Mouse (Mus musculus): ENCODE measurements at regions not wholly inside any gene's neighbourhood (a gene's known extent, or its start where the extent isn't known, plus 50 kb on each side); places are given as distances from the start of the nearest gene placed in this dataset.
A peak's percentile ranks its signal among the peaks of the same experiment; 100 is the strongest.

DNA sequence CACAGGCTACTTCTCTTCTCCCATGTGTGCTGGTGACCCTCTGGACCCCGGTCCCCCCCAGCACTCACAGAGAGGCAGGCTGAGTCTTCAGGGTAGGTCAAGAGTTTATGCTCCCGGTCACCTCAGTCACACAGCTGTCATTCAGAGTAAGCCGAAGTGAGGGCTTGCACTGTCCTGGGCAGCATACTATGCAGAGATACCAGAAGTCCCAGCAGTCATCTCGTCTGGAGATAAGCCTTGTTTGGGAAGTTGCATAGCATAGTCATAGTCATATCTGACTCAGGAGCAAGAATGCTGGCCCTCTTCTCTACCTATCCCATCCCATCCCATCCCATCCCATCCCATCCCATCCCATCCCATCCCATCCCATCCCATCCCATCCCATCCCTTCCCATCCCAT lies 1211.5 kb upstream of the A1bg start:
- no peak overlapping the region for H3K4me2 ChIP-seq (ENCODE audit: low read depth)
- WGBS: 87% methylated on average over 4 of the region's 4 CpGs
- H3K9ac ChIP-seq (ENCODE audit: low read length): no peak overlapping the region
- H3K27me3 ChIP-seq (ENCODE audit: control insufficient read depth, insufficient read depth, low read length): no peaks in the 10 kb centered on the region
- no peak for DNase-seq (ENCODE audit: low spot score)
- no peak for ATAC-seq (ENCODE audit: insufficient read depth, low FRiP score, low TSS enrichment)
- no peak overlapping the region for H3K27ac ChIP-seq (ENCODE audit: low read depth, low read length)
- H3K4me1 ChIP-seq (ENCODE audit: control insufficient read depth, insufficient read depth, low read length): no peaks in the 10 kb centered on the region
- no peak overlapping the region for H3K4me3 ChIP-seq (ENCODE audit: low read depth, low read length)
- no peaks in the 10 kb centered on the region for H3K9me3 ChIP-seq (ENCODE audit: control insufficient read depth, low read length)
- no peaks in the 10 kb centered on the region for H3K36me3 ChIP-seq (ENCODE audit: control insufficient read depth, insufficient read depth, low read length)

DNA sequence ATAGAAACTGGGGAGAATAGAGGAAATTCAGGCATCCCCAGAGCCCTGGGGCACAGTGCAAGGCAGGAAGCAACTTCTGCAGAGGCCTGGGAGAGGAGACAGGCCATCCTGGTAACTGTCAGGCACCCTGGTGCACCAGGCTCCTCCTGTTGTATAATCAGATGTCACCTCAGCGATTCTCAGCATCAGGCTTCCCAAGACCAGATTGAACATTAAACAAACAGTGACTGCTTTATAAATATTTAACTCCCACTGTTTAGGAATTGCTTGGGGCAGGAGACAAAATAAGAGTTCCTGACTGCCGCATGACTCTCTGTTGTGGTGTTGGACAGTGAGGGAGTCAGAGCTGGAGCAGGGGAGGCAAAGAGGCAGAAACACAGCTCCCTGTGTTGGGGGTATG lies 1210.1 kb upstream of the A1bg start:
- H3K27me3 ChIP-seq (ENCODE audit: control insufficient read depth, insufficient read depth, low read length): no peaks in the 10 kb centered on the region

GRCm38 (mm10) chr15:62131686-62132085 lies 1208.9 kb upstream of the A1bg start:
- Histone ChIP-seq H3K9ac (ENCODE audit: low read length) (no peak overlapping the region), H3K9me3 (ENCODE audit: control insufficient read depth, low read length) (no peaks in the 10 kb centered on the region), H3K4me3 (ENCODE audit: low read depth, low read length) (no peak overlapping the region), H3K4me1 (ENCODE audit: control insufficient read depth, insufficient read depth, low read length) (peaks cover 3% of the 10 kb centered on the region; the same call in 1 of the 2 replicates), H3K27ac (ENCODE audit: low read depth, low read length) (no peak overlapping the region), H3K4me2 (ENCODE audit: low read depth) (no peak overlapping the region), H3K36me3 (ENCODE audit: control insufficient read depth, insufficient read depth, low read length) (no peaks in the 10 kb centered on the region), H3K27me3 (ENCODE audit: control insufficient read depth, insufficient read depth, low read length) (no peaks in the 10 kb centered on the region)
- no peak for ATAC-seq (ENCODE audit: insufficient read depth, low FRiP score, low TSS enrichment)
- WGBS: 40% methylated on average over 3 of the region's 3 CpGs
- no peak for DNase-seq (ENCODE audit: low spot score)

More for the DNA sequence above, 1210.1 kb upstream of the A1bg start:
- H3K4me1 ChIP-seq (ENCODE audit: control insufficient read depth, insufficient read depth, low read length): no peaks in the 10 kb centered on the region
- H3K9me3 ChIP-seq (ENCODE audit: control insufficient read depth, low read length): no peaks in the 10 kb centered on the region
- no peak for DNase-seq (ENCODE audit: low spot score)
- ATAC-seq (ENCODE audit: insufficient read depth, low FRiP score, low TSS enrichment): no peak
- no peak overlapping the region for H3K27ac ChIP-seq (ENCODE audit: low read depth, low read length)
- H3K36me3 ChIP-seq (ENCODE audit: control insufficient read depth, insufficient read depth, low read length): no peaks in the 10 kb centered on the region
- H3K9ac ChIP-seq (ENCODE audit: low read length): no peak overlapping the region
- no peak overlapping the region for H3K4me2 ChIP-seq (ENCODE audit: low read depth)
- H3K4me3 ChIP-seq (ENCODE audit: low read depth, low read length): no peak overlapping the region
- WGBS: 58% methylated on average over 2 of the region's 2 CpGs

DNA sequence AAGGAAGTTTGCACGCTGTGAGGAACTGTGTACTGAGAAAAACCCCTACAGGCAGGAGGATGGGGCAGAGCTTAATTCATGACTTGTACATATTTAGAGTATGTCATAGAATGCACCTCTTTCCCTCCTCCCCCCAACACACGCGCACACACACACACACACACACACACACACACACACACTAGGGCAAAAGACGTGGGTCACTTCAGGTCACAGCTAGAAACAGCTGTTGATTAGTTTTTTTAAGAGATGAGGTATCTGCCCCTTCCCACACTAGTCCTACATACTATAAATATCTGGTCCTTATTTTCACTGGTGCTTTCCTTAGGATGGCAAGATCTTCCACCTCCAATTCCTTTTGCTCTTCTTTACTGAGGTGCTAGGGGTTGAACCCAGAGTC lies 1207.7 kb upstream of the A1bg start:
- Histone ChIP-seq H3K9ac (ENCODE audit: low read length) (no peak overlapping the region), H3K4me3 (ENCODE audit: low read depth, low read length) (no peak overlapping the region), H3K27me3 (ENCODE audit: control insufficient read depth, insufficient read depth, low read length) (no peaks in the 10 kb centered on the region), H3K9me3 (ENCODE audit: control insufficient read depth, low read length) (no peaks in the 10 kb centered on the region), H3K36me3 (ENCODE audit: control insufficient read depth, insufficient read depth, low read length) (no peaks in the 10 kb centered on the region), H3K4me1 (ENCODE audit: control insufficient read depth, insufficient read depth, low read length) (peaks cover 3% of the 10 kb centered on the region; the same call in 1 of the 2 replicates), H3K4me2 (ENCODE audit: low read depth) (no peak overlapping the region), H3K27ac (ENCODE audit: low read depth, low read length) (no peak overlapping the region)
- no peak for ATAC-seq (ENCODE audit: insufficient read depth, low FRiP score, low TSS enrichment)
- no peak for DNase-seq (ENCODE audit: low spot score)
- 88% methylated on average over 4 of the region's 4 CpGs for WGBS

DNA sequence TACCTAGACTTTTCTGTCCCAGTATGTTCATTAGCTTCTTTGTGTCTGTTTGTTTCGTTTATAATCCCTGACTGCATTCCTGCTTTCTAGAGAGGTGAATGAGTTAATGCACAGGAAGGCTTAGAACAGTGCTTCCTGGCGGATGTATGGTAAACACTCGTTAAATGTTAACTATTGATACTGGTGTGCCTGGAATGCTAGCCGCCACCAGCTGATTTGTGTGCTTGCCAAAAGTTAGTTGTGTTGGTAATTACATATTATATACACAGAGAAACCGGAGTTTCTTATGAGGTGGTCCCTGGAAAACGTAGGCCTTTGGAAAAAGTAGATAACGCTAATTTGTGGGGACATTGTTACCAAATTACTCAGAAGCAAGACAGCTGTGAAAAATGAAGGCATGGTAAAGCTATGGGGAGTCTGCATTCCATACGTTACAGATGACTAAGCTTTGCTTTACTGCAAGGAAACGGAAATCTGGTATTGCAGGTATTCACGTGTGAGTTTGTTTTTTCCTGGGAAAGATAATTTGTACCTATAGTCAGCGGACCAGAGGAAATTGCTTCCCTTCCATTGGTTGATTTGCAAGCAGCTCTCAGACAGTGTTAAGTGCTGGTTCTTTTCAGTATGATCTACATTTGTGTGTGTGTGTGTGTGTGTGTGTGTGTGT lies 1205.9 kb upstream of the A1bg start:
- no peak for ATAC-seq (ENCODE audit: insufficient read depth, low FRiP score, low TSS enrichment)
- no peak overlapping the region for H3K4me3 ChIP-seq (ENCODE audit: low read depth, low read length)
- no peaks in the 10 kb centered on the region for H3K27me3 ChIP-seq (ENCODE audit: control insufficient read depth, insufficient read depth, low read length)
- no peaks in the 10 kb centered on the region for H3K9me3 ChIP-seq (ENCODE audit: control insufficient read depth, low read length)
- no peak overlapping the region for H3K4me2 ChIP-seq (ENCODE audit: low read depth)
- peaks cover 3% of the 10 kb centered on the region; the same call in 1 of the 2 replicates for H3K4me1 ChIP-seq (ENCODE audit: control insufficient read depth, insufficient read depth, low read length)
- H3K9ac ChIP-seq (ENCODE audit: low read length): no peak overlapping the region
- no peak for DNase-seq (ENCODE audit: low spot score)
- H3K27ac ChIP-seq (ENCODE audit: low read depth, low read length): no peak overlapping the region
- 61% methylated on average over 11 of the region's 11 CpGs for WGBS
- H3K36me3 ChIP-seq (ENCODE audit: control insufficient read depth, insufficient read depth, low read length): no peaks in the 10 kb centered on the region

- Histone ChIP-seq H3K36me3 (ENCODE audit: control insufficient read depth, insufficient read depth, low read length) (no peaks in the 10 kb centered on the region), H3K9ac (ENCODE audit: low read length) (no peak overlapping the region), H3K27me3 (ENCODE audit: control insufficient read depth, insufficient read depth, low read length) (no peaks in the 10 kb centered on the region), H3K4me1 (ENCODE audit: control insufficient read depth, insufficient read depth, low read length) (peaks cover 3% of the 10 kb centered on the region; the same call in 1 of the 2 replicates), H3K4me2 (ENCODE audit: low read depth) (no peak overlapping the region), H3K9me3 (ENCODE audit: control insufficient read depth, low read length) (no peaks in the 10 kb centered on the region), H3K4me3 (ENCODE audit: low read depth, low read length) (no peak overlapping the region), H3K27ac (ENCODE audit: low read depth, low read length) (no peak overlapping the region)
- ATAC-seq (ENCODE audit: insufficient read depth, low FRiP score, low TSS enrichment) (no peak), DNase-seq (ENCODE audit: low spot score) (peak; percentile 30)
- WGBS: 45% methylated on average over 11 of the region's 11 CpGs
These were observed 1204.9 kb upstream of the A1bg start for GRCm38 (mm10) chr15:62127602-62128158.

- no peak overlapping the region for H3K4me3 ChIP-seq (ENCODE audit: low read depth, low read length)
- H3K9me3 ChIP-seq (ENCODE audit: control insufficient read depth, low read length): no peaks in the 10 kb centered on the region
- H3K36me3 ChIP-seq (ENCODE audit: control insufficient read depth, insufficient read depth, low read length): no peaks in the 10 kb centered on the region
- WGBS: 88% methylated on average over 7 of the region's 7 CpGs
- H3K4me1 ChIP-seq (ENCODE audit: control insufficient read depth, insufficient read depth, low read length): peaks cover 3% of the 10 kb centered on the region; the same call in 1 of the 2 replicates
- no peak for DNase-seq (ENCODE audit: low spot score)
- no peaks in the 10 kb centered on the region for H3K27me3 ChIP-seq (ENCODE audit: control insufficient read depth, insufficient read depth, low read length)
- H3K27ac ChIP-seq (ENCODE audit: low read depth, low read length): no peak overlapping the region
- no peak overlapping the region for H3K4me2 ChIP-seq (ENCODE audit: low read depth)
- ATAC-seq (ENCODE audit: insufficient read depth, low FRiP score, low TSS enrichment): no peak
- H3K9ac ChIP-seq (ENCODE audit: low read length): no peak overlapping the region
These were observed 1202.9 kb upstream of the A1bg start for GRCm38 (mm10) chr15:62125718-62126117.

DNA sequence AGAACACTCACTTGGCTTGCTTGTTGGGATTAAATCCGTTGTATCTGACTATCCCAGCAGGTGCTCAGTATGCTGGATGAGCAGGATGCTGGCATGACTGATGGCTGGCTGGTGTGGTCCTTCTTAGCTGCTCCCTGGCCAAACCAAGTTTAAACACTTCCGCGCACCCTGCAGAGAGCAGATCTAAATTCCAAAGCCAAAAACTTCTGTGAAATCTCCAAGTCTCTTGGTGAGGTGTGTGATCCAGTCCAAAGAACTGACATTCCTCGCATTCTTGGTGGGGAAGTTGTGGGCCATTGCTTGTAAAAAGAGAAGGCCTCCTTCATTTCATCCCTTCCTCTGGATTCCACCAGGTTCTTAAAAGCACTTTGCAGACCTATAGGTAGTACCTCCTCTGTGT lies 1200.9 kb upstream of the A1bg start:
- ATAC-seq (ENCODE audit: insufficient read depth, low FRiP score, low TSS enrichment) (no peak), DNase-seq (ENCODE audit: low spot score) (no peak)
- WGBS: 75% methylated on average over 4 of the region's 4 CpGs
- H3K4me1 ChIP-seq (ENCODE audit: control insufficient read depth, insufficient read depth, low read length): peaks cover 3% of the 10 kb centered on the region; the same call in 1 of the 2 replicates
- H3K4me3 ChIP-seq (ENCODE audit: low read depth, low read length): no peak overlapping the region
- no peaks in the 10 kb centered on the region for H3K9me3 ChIP-seq (ENCODE audit: control insufficient read depth, low read length)
- no peak overlapping the region for H3K9ac ChIP-seq (ENCODE audit: low read length)
- H3K4me2 ChIP-seq (ENCODE audit: low read depth): no peak overlapping the region
- H3K27ac ChIP-seq (ENCODE audit: low read depth, low read length): no peak overlapping the region
- H3K36me3 ChIP-seq (ENCODE audit: control insufficient read depth, insufficient read depth, low read length): no peaks in the 10 kb centered on the region
- H3K27me3 ChIP-seq (ENCODE audit: control insufficient read depth, insufficient read depth, low read length): no peaks in the 10 kb centered on the region
